Mouse (Mus musculus) heart, adult 2 months (tissue): ENCODE measurements around the gene Ngp.

Source experiments
- CTCF ChIP-seq: fragments of 200-600 bp; IDR thresholded peaks from 2 replicates; pipeline ENCODE4 v1.8.1; 2022; ENCODE audit warnings: antibody characterized with exemption, mild to moderate bottlenecking, moderate library complexity
- EP300 ChIP-seq: fragments of 200-500 bp; IDR thresholded peaks from 2 replicates; pipeline ENCODE4 v1.6.1; 2011; ENCODE audit warnings: low read depth, low read length, control low read depth; ENCODE audit not compliant: insufficient read depth

DNA sequence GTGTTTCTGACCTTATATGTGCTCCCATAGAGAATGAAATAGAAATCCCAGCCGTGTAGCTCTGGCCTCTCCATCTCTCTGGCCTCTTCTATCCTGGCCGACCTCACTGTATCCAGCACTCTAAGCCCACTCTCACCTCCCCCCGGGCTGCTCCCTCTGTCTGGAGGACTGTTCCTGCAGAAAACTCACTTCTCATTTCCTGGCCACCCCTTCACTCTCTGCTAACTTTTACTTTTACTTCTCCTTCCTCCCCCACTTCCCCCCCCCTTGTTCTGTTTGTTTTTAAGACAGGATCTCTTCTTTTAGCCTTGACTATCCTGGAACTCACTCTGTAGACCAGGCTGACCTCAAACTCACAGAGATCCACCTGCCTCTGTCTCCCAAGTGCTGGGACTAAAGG lies 33.0 kb downstream of the Ngp start:
- TF ChIP-seq CTCF = no peak
- TF ChIP-seq EP300 = no peak
